Mouse (Mus musculus) lung, adult 2 months (tissue): Measurements from ENCODE around the gene Fam89a. TPM values are rescaled to one million over a fixed set of nuclear protein-coding genes. Genes with fewer than 3 reads are reported as not detected.

ENCODE experiments used
- DNase-seq: peaks from one replicate; pipeline ENCODE4 v3.0.0; 2022
- H3K4me1 ChIP-seq: fragments of 200-500 bp; 2 replicates; pipeline ENCODE4 v1.6.1; 2011; ENCODE audit warnings: low read length; ENCODE audit not compliant: control insufficient read depth, insufficient read depth
- H3K4me3 ChIP-seq: fragments of 200-500 bp; replicated peaks from 2 replicates; pipeline ENCODE3; 2011; ENCODE audit warnings: low read depth, mild to moderate bottlenecking, control low read depth, low read length; ENCODE audit errors: extremely low read depth
- CTCF ChIP-seq: fragments of 200-500 bp; IDR thresholded peaks from 2 replicates; pipeline ENCODE4 v1.5.1; 2011; ENCODE audit warnings: mild to moderate bottlenecking, low read length, control low read depth; ENCODE audit not compliant: insufficient read depth
- POLR2A ChIP-seq: fragments of 200-500 bp; IDR thresholded peaks from 2 replicates; pipeline ENCODE4 v1.6.1; 2011; ENCODE audit warnings: low read depth, mild to moderate bottlenecking, control low read depth, low read length, borderline replicate concordance; ENCODE audit errors: extremely low read depth
- WGBS: fragments of 180-500 bp; shearing (Covaris S2); methylation state at CpG from one replicate; pipeline ENCODE4 v1.1.7; 2018; 5-methylcytosine and 5-hydroxymethylcytosine counted together
- polyA plus RNA-seq: library from polyadenylated mRNA; depleted of rRNA; stranded (reverse); fragments of >200 nt; gene quantifications from 2 replicates; pipeline ENCODE4 v1.2.3, GENCODE M21; 2012; rRNA removed

Gene Fam89a
- polyA plus RNA-seq = 4.0 and 4.9 TPM in 2 replicates

DNA sequence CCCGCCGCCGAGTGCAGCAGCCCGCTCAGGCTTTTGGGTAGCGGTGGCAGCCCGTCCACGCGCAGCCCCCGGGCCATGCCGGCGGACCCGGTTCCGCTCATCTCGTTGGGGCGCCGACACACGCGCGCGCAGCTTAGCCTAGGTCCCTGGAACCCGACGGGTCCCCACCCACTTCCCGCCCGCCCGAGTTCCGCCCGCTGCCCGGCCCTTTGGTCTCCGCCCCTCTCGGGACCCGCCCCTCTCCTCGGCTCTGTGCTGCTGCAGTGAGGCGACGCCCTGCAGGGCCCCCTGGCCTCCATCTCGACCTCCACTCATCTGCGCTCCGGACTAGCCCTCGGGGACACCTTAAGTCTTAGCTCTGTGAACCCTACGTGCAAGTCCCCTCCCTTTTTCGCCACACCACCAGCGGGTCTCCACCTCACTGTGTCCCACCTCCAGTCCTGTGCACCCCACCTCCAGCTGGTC, at the start of gene Fam89a:
Gene Fam89a (minus strand): TSS at position 124 of the 465 bp plus-strand sequence.
- peaks cover 6% of the 10 kb centered on the region; the same call in 1 of the 2 replicates for H3K4me1 ChIP-seq
- DNase-seq = peak; percentile 48
- 2% methylated on average over 41 of the region's 41 CpGs for WGBS
- H3K4me3 ChIP-seq = peak within 1 kb of the TSS; percentile 54
- no peak for TF ChIP-seq POLR2A
- no peak for TF ChIP-seq CTCF

DNA sequence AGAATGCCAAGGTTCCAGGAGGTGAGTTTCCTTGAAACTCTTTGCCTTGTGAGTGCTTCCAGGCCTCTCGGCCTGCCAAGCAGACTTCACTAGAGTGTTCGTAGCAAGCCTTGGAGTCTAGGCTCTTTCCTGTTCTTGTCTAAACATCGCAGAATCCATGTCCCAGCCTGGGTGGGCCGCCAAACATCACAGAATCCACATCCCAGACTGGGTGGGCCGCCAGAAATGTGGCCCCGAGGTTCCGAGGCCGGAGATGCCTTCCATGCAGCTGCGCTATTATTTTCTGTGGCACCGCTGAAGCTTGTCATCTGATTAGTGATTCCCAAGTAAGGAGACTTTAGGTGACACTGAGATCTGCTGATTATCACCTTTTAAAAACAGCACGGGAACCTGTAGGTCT, 48.9 kb upstream of the Fam89a start:
- no peak for TF ChIP-seq CTCF
- no peak for TF ChIP-seq POLR2A
- 25% methylated on average over 11 of the region's 11 CpGs for WGBS
- DNase-seq = no peak

DNA sequence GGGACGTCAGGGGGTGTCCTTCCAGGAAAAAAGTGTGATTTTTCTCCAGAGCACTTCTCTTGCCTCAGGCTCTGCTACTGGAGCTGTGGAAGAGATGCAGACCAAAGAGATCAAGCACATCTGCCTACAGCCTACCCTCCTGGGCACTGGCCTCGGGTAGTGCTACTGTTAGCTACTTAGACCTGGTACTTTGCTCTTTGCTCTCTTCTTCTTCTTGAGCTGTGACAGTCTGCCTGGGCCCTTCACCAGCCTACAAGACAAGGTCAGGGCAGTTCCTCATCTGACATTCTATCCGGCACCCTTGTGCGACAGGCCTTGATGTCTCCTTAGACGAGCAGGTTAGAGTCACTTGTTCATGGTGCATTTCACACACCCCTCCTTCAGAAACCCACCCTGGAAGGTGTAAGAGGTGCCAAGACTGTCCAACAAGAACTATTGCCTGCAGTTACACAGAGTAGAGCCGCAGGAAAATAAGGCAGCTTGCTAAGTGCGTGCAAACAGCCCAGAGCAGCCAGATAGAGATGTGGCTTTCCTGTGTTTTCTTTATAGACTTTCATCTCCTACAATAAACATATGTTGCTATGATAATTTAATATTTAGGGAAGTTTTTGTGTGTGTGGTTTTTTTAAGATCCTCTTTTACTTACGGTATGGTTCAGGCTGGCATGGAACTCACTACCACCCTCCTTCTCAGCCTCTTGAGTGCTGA, 44.3 kb upstream of the Fam89a start:
- no peak for DNase-seq
- TF ChIP-seq POLR2A (no peak), CTCF (no peak)
- WGBS = 66% methylated on average over 8 of the region's 8 CpGs
- no peak overlapping the region for H3K4me3 ChIP-seq
- peaks cover 2% of the 10 kb centered on the region; the same call in 1 of the 2 replicates for H3K4me1 ChIP-seq

More for the DNA sequence above, 48.9 kb upstream of the Fam89a start:
- H3K4me1 ChIP-seq = no peaks in the 10 kb centered on the region
- no peak overlapping the region for H3K4me3 ChIP-seq

DNA sequence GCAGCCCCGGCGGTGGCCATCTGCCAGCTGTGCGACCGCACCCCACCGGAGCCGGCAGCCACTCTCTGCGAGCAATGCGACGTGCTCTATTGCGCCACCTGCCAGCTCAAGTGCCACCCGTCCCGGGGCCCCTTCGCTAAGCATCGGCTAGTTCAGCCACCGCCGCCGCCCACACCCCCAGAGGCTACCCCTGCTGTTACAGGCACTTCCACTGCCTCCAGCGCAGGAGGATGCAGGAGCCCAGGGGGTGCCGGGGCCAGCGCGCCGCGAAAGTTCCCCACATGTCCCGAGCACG, 42.8 kb upstream of the Fam89a start:
- Histone ChIP-seq H3K4me3 (no peak overlapping the region), H3K4me1 (peaks cover 2% of the 10 kb centered on the region; the same call in 1 of the 2 replicates)
- 2% methylated on average over 25 of the region's 25 CpGs for WGBS
- TF ChIP-seq POLR2A (no peak), CTCF (no peak)
- DNase-seq = peak; percentile 41

DNA sequence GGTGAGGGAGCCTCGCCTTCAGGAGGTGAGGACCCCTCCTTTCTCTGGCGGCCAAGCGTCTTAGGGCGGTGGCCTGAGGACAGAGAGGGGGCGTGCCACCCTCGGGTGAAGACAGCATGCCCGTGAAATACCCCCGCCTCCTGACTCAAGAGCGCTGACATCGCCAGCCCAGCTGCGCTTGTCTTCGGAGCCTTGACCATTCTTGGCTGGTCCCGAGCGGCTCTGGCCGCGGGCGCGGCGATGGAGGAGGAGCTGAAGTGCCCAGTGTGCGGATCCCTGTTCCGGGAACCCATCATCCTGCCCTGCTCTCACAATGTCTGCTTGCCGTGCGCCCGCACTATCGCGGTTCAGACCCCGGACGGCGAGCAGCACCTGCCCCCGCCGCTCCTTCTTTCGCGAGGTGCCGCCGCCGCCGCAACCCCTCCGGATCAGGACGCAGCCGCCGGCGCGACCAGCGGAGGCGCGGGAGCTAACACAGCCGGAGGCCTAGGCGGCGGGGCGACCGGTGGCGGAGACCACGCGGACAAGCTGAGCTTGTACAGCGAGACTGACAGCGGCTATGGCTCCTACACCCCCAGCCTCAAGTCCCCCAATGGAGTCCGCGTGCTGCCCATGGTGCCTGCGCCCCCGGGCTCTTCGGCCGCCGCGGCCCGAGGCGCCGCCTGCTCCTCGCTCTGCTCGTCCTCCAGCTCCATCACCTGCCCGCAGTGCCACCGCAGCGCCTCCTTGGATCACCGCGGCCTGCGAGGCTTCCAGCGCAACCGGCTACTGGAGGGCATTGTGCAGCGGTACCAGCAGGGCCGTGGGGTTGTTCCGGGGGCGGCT, 42.2 kb upstream of the Fam89a start:
- TF ChIP-seq POLR2A = no peak
- TF ChIP-seq CTCF = no peak
- WGBS = 2% methylated on average over 81 of the region's 81 CpGs
- Histone ChIP-seq H3K4me3 (no peak overlapping the region), H3K4me1 (peaks cover 2% of the 10 kb centered on the region; the same call in 1 of the 2 replicates)
- DNase-seq = no peak

DNA sequence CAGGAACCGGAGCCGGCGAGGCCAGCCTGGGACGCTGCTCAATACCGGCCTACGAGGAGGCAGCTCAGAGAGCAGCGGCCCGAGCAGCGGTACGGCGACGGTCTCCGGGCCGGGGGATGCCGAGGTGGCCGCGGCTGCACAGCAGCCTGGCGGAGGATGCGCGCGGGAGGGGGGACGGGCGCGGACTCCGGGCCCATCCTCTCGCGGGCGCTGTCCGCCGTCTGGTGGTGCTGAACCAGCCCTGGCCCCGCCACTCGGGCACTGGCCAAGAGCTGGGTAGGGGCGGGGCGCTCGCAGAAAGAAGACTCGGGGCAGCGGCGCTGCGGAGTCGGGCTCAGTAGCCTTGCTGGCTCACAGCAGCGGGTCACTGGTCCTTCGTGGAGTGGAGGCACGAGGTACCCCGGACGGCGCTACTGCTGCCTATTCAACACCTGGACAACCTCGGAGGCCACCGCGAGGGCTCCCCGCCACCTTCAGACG, 41.6 kb upstream of the Fam89a start:
- H3K4me3 ChIP-seq = no peak overlapping the region
- H3K4me1 ChIP-seq = peaks cover 2% of the 10 kb centered on the region; the same call in 1 of the 2 replicates
- TF ChIP-seq CTCF (no peak), POLR2A (no peak)
- 1% methylated on average over 50 of the region's 51 CpGs for WGBS
- DNase-seq = peak; percentile 80

DNA sequence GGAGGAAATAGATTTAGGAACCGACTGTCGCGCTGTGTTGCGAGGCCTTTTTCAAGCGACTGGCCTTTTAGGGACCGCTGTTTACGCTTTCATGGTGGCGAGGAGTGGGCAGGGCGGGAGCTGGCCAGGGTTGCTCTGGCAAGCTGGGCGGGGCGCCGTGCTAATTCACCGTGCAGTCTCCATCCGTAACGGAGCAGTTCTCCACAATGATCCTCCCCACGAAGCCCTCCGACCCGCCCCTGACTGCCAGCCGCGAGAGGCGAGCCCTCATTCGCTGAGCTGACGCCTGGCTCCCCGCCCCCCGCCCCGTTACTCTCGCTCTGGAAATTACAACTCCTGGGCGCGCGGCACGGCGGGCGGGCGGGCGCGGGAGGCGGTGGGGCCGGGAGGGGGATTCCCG, 41.1 kb upstream of the Fam89a start, which contains the start of gene Trim67:
Gene Trim67 (plus strand): TSS at position 385 of the 400 bp plus-strand sequence.
- no peak for TF ChIP-seq POLR2A
- TF ChIP-seq CTCF = no peak
- Histone ChIP-seq H3K4me1 (peaks cover 2% of the 10 kb centered on the region; the same call in 1 of the 2 replicates), H3K4me3 (no peak within 1 kb of the TSS)
- under 1% methylated on average over 39 of the region's 39 CpGs for WGBS
- DNase-seq = no peak

DNA sequence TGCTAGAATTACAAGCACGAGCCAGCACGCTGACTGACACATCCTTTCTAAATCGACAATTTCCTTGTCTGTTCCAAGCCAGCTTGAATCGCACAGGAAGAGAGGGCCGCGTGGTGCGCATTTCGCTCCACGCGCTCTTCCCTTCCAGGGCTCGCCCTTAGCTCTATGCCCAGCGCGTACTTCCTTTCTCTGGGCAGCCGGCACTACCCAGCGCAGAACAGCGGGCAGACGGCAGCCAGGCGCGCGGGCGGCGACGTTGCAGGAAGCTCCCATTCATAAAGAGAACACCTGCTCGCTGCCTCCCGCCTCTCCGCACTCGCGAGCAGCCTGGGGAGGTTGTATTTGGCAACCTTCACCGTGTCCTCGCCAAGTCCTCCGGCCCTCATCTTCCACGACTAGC, 40.6 kb upstream of the Fam89a start:
- WGBS = under 1% methylated on average over 32 of the region's 32 CpGs
- Histone ChIP-seq H3K4me1 (peaks cover 2% of the 10 kb centered on the region; the same call in 1 of the 2 replicates), H3K4me3 (no peak overlapping the region)
- TF ChIP-seq CTCF (no peak), POLR2A (no peak)
- DNase-seq = no peak

DNA sequence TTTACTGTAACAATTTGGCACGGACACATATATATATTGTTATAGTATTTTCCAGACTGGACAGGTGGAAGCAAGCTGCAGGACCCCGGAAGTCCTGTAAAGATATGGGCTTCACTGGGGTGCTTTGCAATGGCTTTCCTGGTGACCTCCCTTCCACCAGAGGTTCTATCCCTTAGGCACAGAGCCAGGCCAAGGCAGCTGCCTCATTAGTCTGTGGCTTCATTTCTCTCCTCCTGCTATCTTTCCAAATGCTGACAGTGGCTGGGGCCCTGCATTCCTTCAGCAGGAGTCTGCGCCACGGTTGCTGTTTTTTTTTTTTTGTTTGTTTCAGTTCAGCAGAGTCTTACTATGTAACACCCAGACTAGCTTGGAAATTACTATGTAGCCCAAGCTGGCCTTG, 40.1 kb upstream of the Fam89a start:
- 39% methylated on average over 4 of the region's 4 CpGs for WGBS
- no peak for DNase-seq
- TF ChIP-seq POLR2A (no peak), CTCF (no peak)
- peaks cover 2% of the 10 kb centered on the region; the same call in 1 of the 2 replicates for H3K4me1 ChIP-seq
- no peak overlapping the region for H3K4me3 ChIP-seq
